Mouse (Mus musculus): ENCODE measurements around the gene Rnf212b. TPM values are rescaled to one million over a fixed set of nuclear protein-coding genes. Genes with fewer than 3 reads are reported as not detected.
A peak's percentile ranks its signal among the peaks of the same experiment; 100 is the strongest.

Rnf212b gene
- polyA plus RNA-seq, 1 experiment: not detected

GRCm38 (mm10) chr14:54877048-54877715, 63.2 kb downstream of the Rnf212b start, which contains the start of gene Ppp1r3e:
Gene Ppp1r3e, minus strand, starts transcription at chr14:54877550.
- TF ChIP-seq POLR2A (IDR thresholded peaks at IDR 0.05; ENCODE audit: borderline replicate concordance, insufficient read depth, low read length): 0 out of 2 replicates have a peak, but pooled peaks have one; percentile 35
- no peak for TF ChIP-seq CTCF (IDR thresholded peaks at IDR 0.05; ENCODE audit: borderline replicate concordance, insufficient read depth, low read depth, low read length)
- H3K4me3 ChIP-seq (replicated peaks; ENCODE audit: insufficient read depth, low read depth, low read length): peak within 1 kb of the TSS; percentile 81
- WGBS: 1% methylated on average over 61 of the region's 61 CpGs
- H3K27me3 ChIP-seq (ENCODE audit: control insufficient read depth, insufficient read depth, low read length): no peaks in the 10 kb centered on the region
- peak; percentile 80 to 85 for DNase-seq
- no peaks in the 10 kb centered on the region for H3K4me1 ChIP-seq (ENCODE audit: control insufficient read depth, insufficient read depth, low read length)
- peak within 1 kb of the TSS; percentile 96 for H3K27ac ChIP-seq (ENCODE audit: insufficient read depth, low read length)

DNA sequence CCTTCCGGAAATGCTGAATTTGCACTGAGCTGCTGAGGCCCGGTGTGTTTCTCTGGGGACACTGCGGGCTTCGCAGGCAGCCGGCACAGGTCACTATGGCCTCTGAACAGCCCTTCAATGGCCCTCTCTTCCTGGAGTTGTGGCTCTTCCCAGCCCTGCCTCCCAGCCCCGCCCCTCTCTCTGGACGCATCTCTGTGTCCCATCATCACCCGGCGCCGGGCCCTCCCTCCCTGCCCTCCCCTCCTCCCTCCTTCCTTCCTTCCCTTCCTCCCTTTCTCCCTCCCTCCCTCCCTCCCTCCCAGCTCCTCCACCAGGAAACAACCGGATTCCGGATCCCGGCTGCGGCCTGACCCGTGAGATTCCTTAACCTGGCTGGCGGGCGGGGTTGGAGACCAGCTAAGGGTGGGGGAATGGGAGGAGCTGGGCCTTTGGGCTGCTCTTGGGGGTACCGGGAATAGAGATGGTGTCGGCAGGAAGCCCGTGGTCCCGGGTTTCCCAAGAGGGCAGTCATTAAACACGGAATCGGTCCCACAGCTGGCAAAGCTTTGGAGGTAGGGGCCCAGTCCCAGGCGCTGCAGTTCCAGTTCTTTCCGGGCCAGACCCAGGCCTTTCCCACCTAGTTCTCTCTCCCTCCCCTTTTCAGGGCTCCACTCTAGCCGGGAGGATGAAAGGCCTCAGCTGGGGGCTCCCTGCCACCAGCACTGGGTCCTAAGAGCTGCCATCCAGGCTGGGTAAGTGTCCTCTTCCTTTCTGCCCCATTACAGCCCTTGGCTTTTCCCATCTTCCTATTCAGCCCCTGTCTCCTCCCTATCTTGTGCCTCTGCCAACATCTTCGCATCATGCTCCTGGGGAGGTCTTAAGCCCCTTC, 69.4 kb downstream of the Rnf212b start, which contains the start of the genes Bcl2l2 and Gm20521:
Gene Bcl2l2 (plus strand): TSS at position 224 of the 868 bp plus-strand sequence.
Gene Gm20521 (plus strand): TSS at position 288 of the 868 bp plus-strand sequence.
- H3K27ac ChIP-seq (ENCODE audit: insufficient read depth, low read length): peak within 1 kb of the TSS; percentile 86
- peak within 1 kb of the TSS; percentile 89 for H3K4me3 ChIP-seq (replicated peaks; ENCODE audit: insufficient read depth, low read depth, low read length)
- TF ChIP-seq CTCF (IDR thresholded peaks at IDR 0.05; ENCODE audit: borderline replicate concordance, insufficient read depth, low read depth, low read length): no peak
- peak; percentile 77; the same call in 1 of the 2 replicates for TF ChIP-seq POLR2A (IDR thresholded peaks at IDR 0.05; ENCODE audit: borderline replicate concordance, insufficient read depth, low read length)
- DNase-seq: peak; percentile 83 to 87
- WGBS: under 1% methylated on average over 26 of the region's 27 CpGs
- H3K4me1 ChIP-seq (ENCODE audit: control insufficient read depth, insufficient read depth, low read length): peaks cover 7% of the 10 kb centered on the region; the same call in 1 of the 2 replicates
- H3K27me3 ChIP-seq (ENCODE audit: control insufficient read depth, insufficient read depth, low read length): no peaks in the 10 kb centered on the region

- no peak for DNase-seq
- Histone ChIP-seq H3K27ac (ENCODE audit: insufficient read depth, low read length) (peak overlapping the region; percentile 72), H3K4me1 (ENCODE audit: control insufficient read depth, insufficient read depth, low read length) (peaks cover 7% of the 10 kb centered on the region; the same call in 1 of the 2 replicates), H3K4me3 (replicated peaks; ENCODE audit: insufficient read depth, low read depth, low read length) (peak overlapping the region; percentile 89), H3K27me3 (ENCODE audit: control insufficient read depth, insufficient read depth, low read length) (no peaks in the 10 kb centered on the region)
- TF ChIP-seq POLR2A (IDR thresholded peaks at IDR 0.05; ENCODE audit: borderline replicate concordance, insufficient read depth, low read length) (no peak), CTCF (IDR thresholded peaks at IDR 0.05; ENCODE audit: borderline replicate concordance, insufficient read depth, low read depth, low read length) (no peak)
- 25% methylated on average over 21 of the region's 21 CpGs for WGBS
Measured at GRCm38 (mm10) chr14:54884022-54884712, 70.2 kb downstream of the Rnf212b start.

- Histone ChIP-seq H3K4me1 (ENCODE audit: control insufficient read depth, insufficient read depth, low read length) (peaks cover 7% of the 10 kb centered on the region; the same call in 1 of the 2 replicates), H3K27me3 (ENCODE audit: control insufficient read depth, insufficient read depth, low read length) (no peaks in the 10 kb centered on the region), H3K27ac (ENCODE audit: insufficient read depth, low read length) (no peak overlapping the region), H3K4me3 (replicated peaks; ENCODE audit: insufficient read depth, low read depth, low read length) (no peak overlapping the region)
- no peak for DNase-seq
- WGBS: 82% methylated on average over 11 of the region's 11 CpGs
- TF ChIP-seq CTCF (IDR thresholded peaks at IDR 0.05; ENCODE audit: borderline replicate concordance, insufficient read depth, low read depth, low read length): no peak
- TF ChIP-seq POLR2A (IDR thresholded peaks at IDR 0.05; ENCODE audit: borderline replicate concordance, insufficient read depth, low read length): no peak
Measured at GRCm38 (mm10) chr14:54885309-54885708, 71.4 kb downstream of the Rnf212b start.

- TF ChIP-seq CTCF (IDR thresholded peaks at IDR 0.05; ENCODE audit: borderline replicate concordance, insufficient read depth, low read depth, low read length): no peak
- no peak for TF ChIP-seq POLR2A (IDR thresholded peaks at IDR 0.05; ENCODE audit: borderline replicate concordance, insufficient read depth, low read length)
- no peaks in the 10 kb centered on the region for H3K4me1 ChIP-seq (ENCODE audit: control insufficient read depth, insufficient read depth, low read length)
- H3K27me3 ChIP-seq (ENCODE audit: control insufficient read depth, insufficient read depth, low read length): no peaks in the 10 kb centered on the region
- 94% methylated on average over 3 of the region's 3 CpGs for WGBS
- no peak within 1 kb of the TSS for H3K27ac ChIP-seq (ENCODE audit: insufficient read depth, low read length)
- peak within 1 kb of the TSS; percentile 50 for H3K4me3 ChIP-seq (replicated peaks; ENCODE audit: insufficient read depth, low read depth, low read length)
- no peak for DNase-seq
Measured at GRCm38 (mm10) chr14:54892200-54892599, 78.3 kb downstream of the Rnf212b start, which contains the start of gene Pabpn1. Gene Pabpn1, plus strand, starts transcription at chr14:54892500.

GRCm38 (mm10) chr14:54893651-54894181, 79.8 kb downstream of the Rnf212b start:
- Histone ChIP-seq H3K4me1 (ENCODE audit: control insufficient read depth, insufficient read depth, low read length) (no peaks in the 10 kb centered on the region), H3K27ac (ENCODE audit: insufficient read depth, low read length) (no peak overlapping the region), H3K27me3 (ENCODE audit: control insufficient read depth, insufficient read depth, low read length) (no peaks in the 10 kb centered on the region), H3K4me3 (replicated peaks; ENCODE audit: insufficient read depth, low read depth, low read length) (peak overlapping the region; percentile 50)
- WGBS: 1% methylated on average over 38 of the region's 38 CpGs
- peak; percentile 99 to 100 for DNase-seq
- TF ChIP-seq POLR2A (IDR thresholded peaks at IDR 0.05; ENCODE audit: borderline replicate concordance, insufficient read depth, low read length) (peak; percentile 54; the same call in 1 of the 2 replicates), CTCF (IDR thresholded peaks at IDR 0.05; ENCODE audit: borderline replicate concordance, insufficient read depth, low read depth, low read length) (no peak)
